Mouse (Mus musculus): ENCODE results near the gene Dach1. TPM values are rescaled to one million over a fixed set of nuclear protein-coding genes. Genes with fewer than 3 reads are reported as not detected.

Gene Dach1
- total and polyA plus RNA-seq, 3 experiments = not detected

DNA sequence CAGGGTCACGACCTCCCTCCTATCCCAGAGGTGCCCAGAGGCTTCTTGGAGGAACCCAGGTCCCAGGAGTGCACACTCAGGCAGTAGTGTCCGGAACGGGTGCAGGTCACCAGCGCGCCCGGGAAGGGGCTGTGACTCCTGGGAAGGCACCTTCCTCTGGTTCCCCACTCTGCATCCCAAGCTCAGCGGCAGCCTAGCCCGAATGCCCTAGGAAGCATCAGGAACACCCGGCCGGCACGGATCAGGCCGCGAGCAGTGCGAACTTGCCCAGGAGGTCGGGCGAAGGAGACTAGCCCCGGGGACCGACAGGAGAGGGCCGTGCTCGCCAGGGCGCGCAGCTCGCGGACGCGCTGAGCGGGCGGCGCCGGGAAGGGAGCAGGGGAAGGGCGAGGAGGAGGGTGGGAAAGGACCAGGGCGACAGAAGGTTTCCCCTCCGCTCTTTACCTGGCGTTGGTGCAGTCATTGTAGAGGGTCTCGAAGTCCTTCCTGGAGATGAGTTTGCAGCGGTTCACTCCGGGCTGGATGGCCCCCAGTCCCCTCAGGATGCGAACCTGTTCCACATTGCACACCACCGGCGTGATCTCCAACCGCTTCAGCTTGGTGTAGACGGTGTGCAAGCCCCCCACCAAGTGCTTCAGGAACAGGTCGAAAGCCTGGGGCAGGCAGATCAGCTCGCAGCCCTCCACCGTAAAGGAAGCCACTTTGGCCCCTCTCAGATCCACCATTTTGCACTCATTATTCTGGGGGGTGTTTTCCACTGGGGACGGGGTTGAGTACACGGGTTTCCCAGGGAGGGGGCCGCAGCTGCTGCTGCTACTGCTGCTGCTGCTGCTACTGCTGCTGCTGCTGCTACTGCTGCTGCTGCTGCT, 1.3 kb downstream of the Dach1 start:
- H3K4me1 ChIP-seq (ENCODE audit: control insufficient read depth in 1 of 2, insufficient read depth in 2 of 2) = no peaks in the 10 kb centered on the region
- H3K27me3 ChIP-seq (replicated peaks) = no peaks in the 10 kb centered on the region
- no peak for TF ChIP-seq USF1 (IDR thresholded peaks at IDR 0.05; ENCODE audit: low read depth, low read length)
- no peak for TF ChIP-seq UBTF (IDR thresholded peaks at IDR 0.05; ENCODE audit: low read depth, low read length)
- no peak for TF ChIP-seq ETS1 (conservative IDR thresholded peaks at IDR 0.05; ENCODE audit: low read depth, low read length)
- TF ChIP-seq JUND (conservative IDR thresholded peaks at IDR 0.05; ENCODE audit: low read depth, low read length) = no peak
- no peak for TF ChIP-seq ZC3H11A (IDR thresholded peaks at IDR 0.05; ENCODE audit: low read depth, low read length)
- no peak for TF ChIP-seq SMC3 (IDR thresholded peaks at IDR 0.05; ENCODE audit: low read depth, low read length)
- TF ChIP-seq CHD2 (IDR thresholded peaks at IDR 0.05; ENCODE audit: low read length) = no peak
- TF ChIP-seq NELFE (IDR thresholded peaks at IDR 0.05; ENCODE audit: low read depth, low read length) = no peak
- no peak for TF ChIP-seq NRF1 (IDR thresholded peaks at IDR 0.05; ENCODE audit: low read depth, low read length)
- no peak for TF ChIP-seq CTCF (conservative IDR thresholded peaks at IDR 0.05 in 1 of 2, IDR thresholded peaks at IDR 0.05 in 1 of 2; ENCODE audit: low read depth in 2 of 2, low read length in 2 of 2)
- no peak for TF ChIP-seq GABPA (IDR thresholded peaks at IDR 0.05; ENCODE audit: insufficient replicate concordance, low read depth, low read length)
- no peak for TF ChIP-seq TCF12 (IDR thresholded peaks at IDR 0.05; ENCODE audit: low read depth, low read length)
- TF ChIP-seq MXI1 (IDR thresholded peaks at IDR 0.05; ENCODE audit: low read depth, low read length) = no peak
- in situ Hi-C loops (cut with MboI; ENCODE audit: low pct_ligation_motif_present, low pct_unique_long_range_greater_than_20kb, low sequenced_read_pairs) = no loop called here
- H3K9ac ChIP-seq (ENCODE audit: insufficient read depth, low read depth) = no peak overlapping the region
- H3K9me3 ChIP-seq (replicated peaks; ENCODE audit: low read length) = peaks cover 36% of the 10 kb centered on the region
- dilution Hi-C loops (cut with MboI; ENCODE audit: extremely low pct_ligation_motif_present, extremely low pct_unique_long_range_greater_than_20kb, low sequenced_read_pairs) = no loop called here
- no peak overlapping the region for H3K27ac ChIP-seq (ENCODE audit: insufficient read depth, low read depth)
- H3K79me2 ChIP-seq (replicated peaks; ENCODE audit: control insufficient read depth, extremely low read depth, insufficient read depth, poor library complexity, severe bottlenecking) = no peaks in the 10 kb centered on the region
- H3K36me3 ChIP-seq (replicated peaks in 1 of 2; ENCODE audit: control insufficient read depth in 1 of 2, insufficient read depth in 1 of 2, low read length in 1 of 2) = no peaks in the 10 kb centered on the region
- DNase-seq (ENCODE audit: extremely low read depth) = no peak
- no peak overlapping the region for H3K4me3 ChIP-seq (replicated peaks in 1 of 3; ENCODE audit: low read depth in 2 of 3, low read length in 2 of 3, poor library complexity in 1 of 3)
- no peak overlapping the region for H3K4me2 ChIP-seq (ENCODE audit: insufficient read depth, low read depth, poor library complexity, severe bottlenecking)

GRCm38 (mm10) chr14:98167186-98168038, 2.2 kb downstream of the Dach1 start:
- H3K4me2 ChIP-seq (ENCODE audit: insufficient read depth, low read depth, poor library complexity, severe bottlenecking) = no peak overlapping the region
- H3K4me1 ChIP-seq (ENCODE audit: control insufficient read depth in 1 of 2, insufficient read depth in 2 of 2) = no peaks in the 10 kb centered on the region
- no peak for DNase-seq (ENCODE audit: extremely low read depth)
- H3K27me3 ChIP-seq (replicated peaks) = no peaks in the 10 kb centered on the region
- no peak overlapping the region for H3K27ac ChIP-seq (ENCODE audit: insufficient read depth, low read depth)
- TF ChIP-seq NRF1 (IDR thresholded peaks at IDR 0.05; ENCODE audit: low read depth, low read length) = no peak
- no peak overlapping the region for H3K4me3 ChIP-seq (replicated peaks in 1 of 3; ENCODE audit: low read depth in 2 of 3, low read length in 2 of 3, poor library complexity in 1 of 3)
- peaks cover 34% of the 10 kb centered on the region for H3K9me3 ChIP-seq (replicated peaks; ENCODE audit: low read length)
- no peaks in the 10 kb centered on the region for H3K36me3 ChIP-seq (replicated peaks in 1 of 2; ENCODE audit: control insufficient read depth in 1 of 2, insufficient read depth in 1 of 2, low read length in 1 of 2)
- no peaks in the 10 kb centered on the region for H3K79me2 ChIP-seq (replicated peaks; ENCODE audit: control insufficient read depth, extremely low read depth, insufficient read depth, poor library complexity, severe bottlenecking)
- no peak overlapping the region for H3K9ac ChIP-seq (ENCODE audit: insufficient read depth, low read depth)
- in situ Hi-C loops (cut with MboI; ENCODE audit: low pct_ligation_motif_present, low pct_unique_long_range_greater_than_20kb, low sequenced_read_pairs) = no loop called here
- dilution Hi-C loops (cut with MboI; ENCODE audit: extremely low pct_ligation_motif_present, extremely low pct_unique_long_range_greater_than_20kb, low sequenced_read_pairs) = no loop called here
